Mouse (Mus musculus) bone marrow macrophage, adult 2 months (primary cell): ENCODE data around the gene Cd4.

Experiments used
- CTCF ChIP-seq: IDR thresholded peaks from 2 replicates; pipeline ENCODE4 v1.5.1; 2012; ENCODE audit warnings: low read depth, mild to moderate bottlenecking, low read length, moderate library complexity
- POLR2A ChIP-seq: IDR thresholded peaks from 2 replicates; pipeline ENCODE4 v1.6.1; 2012; ENCODE audit warnings: mild to moderate bottlenecking, low read depth, low read length, borderline replicate concordance

GRCm38 (mm10) chr6:124820891-124821290 is 67.1 kb downstream of the Cd4 start:
- TF ChIP-seq CTCF (no peak), POLR2A (no peak)
